Mouse (Mus musculus) intestine, postnatal 0 days (tissue): ENCODE results near the gene Meox1. TPM values are rescaled to one million over a fixed set of nuclear protein-coding genes. Genes with fewer than 3 reads are reported as not detected.

Source experiments
- ATAC-seq: fragments of 200-750 bp; cut with Nextera tagmentation; 2 replicates; pipeline ENCODE4 v1.8.0; 2017; ENCODE audit warnings: mild to moderate bottlenecking, moderate TSS enrichment, moderate library complexity
- H3K27ac ChIP-seq: fragments of 300-500 bp; sonication (generic); 2 replicates; pipeline ENCODE4 v1.5.1; 2014; ENCODE audit warnings: mild to moderate bottlenecking, low read depth, low read length, moderate library complexity
- H3K27me3 ChIP-seq: fragments of 300-500 bp; sonication (generic); replicated peaks from 2 replicates; pipeline ENCODE4 v1.6.1; 2014; ENCODE audit warnings: low read length, mixed read lengths; ENCODE audit not compliant: control insufficient read depth, insufficient read depth
- H3K36me3 ChIP-seq: fragments of 300-500 bp; sonication (generic); 2 replicates; pipeline ENCODE4 v1.6.1; 2014; ENCODE audit warnings: mild to moderate bottlenecking, moderate library complexity; ENCODE audit not compliant: control insufficient read depth, insufficient read depth
- H3K4me1 ChIP-seq: fragments of 300-500 bp; sonication (generic); replicated peaks from 2 replicates; pipeline ENCODE4 v1.6.1; 2014; ENCODE audit warnings: antibody characterized with exemption, low read length, mixed read lengths; ENCODE audit not compliant: control insufficient read depth, insufficient read depth
- H3K4me2 ChIP-seq: fragments of 300-500 bp; sonication (generic); replicated peaks from 2 replicates; pipeline ENCODE4 v1.6.1; 2014; ENCODE audit warnings: low read depth, mild to moderate bottlenecking, moderate library complexity
- H3K4me3 ChIP-seq: fragments of 300-500 bp; sonication (generic); 2 replicates; pipeline ENCODE4 v1.5.1; 2014; ENCODE audit warnings: low read depth, low read length
- H3K9ac ChIP-seq: fragments of 300-500 bp; sonication (generic); 2 replicates; pipeline ENCODE4 v1.6.1; 2014; ENCODE audit warnings: mild to moderate bottlenecking, low read depth, low read length
- H3K9me3 ChIP-seq: fragments of 300-500 bp; sonication (generic); 2 replicates; pipeline ENCODE4 v1.6.1; 2016; ENCODE audit warnings: mixed run types; ENCODE audit not compliant: control insufficient read depth
- CTCF ChIP-seq: sonication (generic); IDR thresholded peaks from 2 replicates; pipeline ENCODE4 v1.5.1; 2016; ENCODE audit warnings: low read depth, mild to moderate bottlenecking, control low read depth, antibody characterized with exemption, moderate library complexity
- WGBS: fragments of 180-500 bp; shearing (Covaris S2); extraction: QIAGEN DNeasy Blood & Tissue Kit; methylation state at CpG from one replicate; pipeline ENCODE4 v1.1.7; 2014; 5-methylcytosine and 5-hydroxymethylcytosine counted together
- polyA plus RNA-seq: library from polyadenylated mRNA; unstranded; fragments of >200 nt; fragmentation: Nextera tagmentation; extraction: Ambion mirVana; gene quantifications from 2 replicates; pipeline ENCODE4 v1.2.1, GENCODE M21; 2015

Gene Meox1
- polyA plus RNA-seq, 1 experiment from 2014 or later = 3.8 TPM

GRCm38 (mm10) chr11:101928030-101928762 is 34.0 kb upstream of the Meox1 start:
- H3K4me2 ChIP-seq = 0 out of 2 replicates have a peak overlapping the region, but pooled peaks have one; percentile 2
- ATAC-seq = peak; percentile 68
- H3K27me3 ChIP-seq = peaks cover 5% of the 10 kb centered on the region
- H3K36me3 ChIP-seq = no peaks in the 10 kb centered on the region
- no peak overlapping the region for H3K4me3 ChIP-seq
- H3K9ac ChIP-seq = no peak overlapping the region
- no peak overlapping the region for H3K27ac ChIP-seq
- peak; percentile 71 for TF ChIP-seq CTCF
- 33% methylated on average over 25 of the region's 25 CpGs for WGBS
- H3K9me3 ChIP-seq = no peaks in the 10 kb centered on the region
- no peaks in the 10 kb centered on the region for H3K4me1 ChIP-seq

DNA sequence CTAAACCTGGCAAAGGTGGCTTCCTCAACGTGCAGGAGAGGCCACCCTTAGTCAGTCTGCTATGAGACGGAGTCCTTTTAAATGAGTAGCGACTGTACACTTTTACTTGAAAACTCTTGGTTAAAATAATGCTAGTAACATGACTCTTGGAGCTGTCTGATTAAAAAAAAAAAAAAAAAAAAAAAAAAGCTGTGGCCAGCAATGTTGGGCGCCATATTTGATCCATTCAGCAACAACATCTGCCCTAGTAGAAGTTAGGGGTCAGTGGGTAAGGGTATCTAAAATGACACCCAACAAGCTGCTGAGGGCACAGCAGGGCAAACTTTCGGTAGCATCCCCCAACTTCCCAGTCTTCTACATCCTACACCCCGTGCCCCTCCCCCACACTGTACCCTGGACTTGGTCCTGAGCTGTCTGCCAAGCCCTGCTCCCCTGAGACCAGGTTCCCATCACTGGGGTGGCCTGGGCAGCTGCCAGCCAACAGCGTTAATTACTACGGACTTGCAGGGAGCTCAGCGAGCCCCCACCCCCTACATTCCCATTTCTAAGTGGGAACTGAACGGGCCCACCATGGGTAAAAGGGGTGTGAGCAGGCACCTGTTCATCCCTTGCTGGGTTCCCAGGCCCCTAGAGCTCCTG is 32.9 kb upstream of the Meox1 start:
- Histone ChIP-seq H3K27ac (no peak overlapping the region), H3K36me3 (no peaks in the 10 kb centered on the region), H3K4me1 (no peaks in the 10 kb centered on the region), H3K9ac (no peak overlapping the region), H3K27me3 (peaks cover 5% of the 10 kb centered on the region), H3K4me3 (no peak overlapping the region), H3K4me2 (no peak overlapping the region), H3K9me3 (no peaks in the 10 kb centered on the region)
- 88% methylated on average over 10 of the region's 10 CpGs for WGBS
- ATAC-seq = no peak
- TF ChIP-seq CTCF = no peak

GRCm38 (mm10) chr11:101925636-101926035 is 31.5 kb upstream of the Meox1 start:
- Histone ChIP-seq H3K4me3 (no peak overlapping the region), H3K9me3 (no peaks in the 10 kb centered on the region), H3K36me3 (no peaks in the 10 kb centered on the region), H3K27ac (no peak overlapping the region), H3K27me3 (peaks cover 5% of the 10 kb centered on the region), H3K4me1 (no peaks in the 10 kb centered on the region), H3K9ac (no peak overlapping the region), H3K4me2 (no peak overlapping the region)
- WGBS = 83% methylated on average over 6 of the region's 6 CpGs
- no peak for TF ChIP-seq CTCF
- no peak for ATAC-seq

- no peak for ATAC-seq
- TF ChIP-seq CTCF = no peak
- no peak overlapping the region for H3K4me2 ChIP-seq
- no peak overlapping the region for H3K4me3 ChIP-seq
- H3K9ac ChIP-seq = no peak overlapping the region
- H3K36me3 ChIP-seq = no peaks in the 10 kb centered on the region
- WGBS = 67% methylated on average over 17 of the region's 19 CpGs
- H3K27ac ChIP-seq = no peak overlapping the region
- H3K4me1 ChIP-seq = no peaks in the 10 kb centered on the region
- no peaks in the 10 kb centered on the region for H3K9me3 ChIP-seq
- H3K27me3 ChIP-seq = no peaks in the 10 kb centered on the region
These were observed 30.3 kb upstream of the Meox1 start for GRCm38 (mm10) chr11:101924441-101924976.

DNA sequence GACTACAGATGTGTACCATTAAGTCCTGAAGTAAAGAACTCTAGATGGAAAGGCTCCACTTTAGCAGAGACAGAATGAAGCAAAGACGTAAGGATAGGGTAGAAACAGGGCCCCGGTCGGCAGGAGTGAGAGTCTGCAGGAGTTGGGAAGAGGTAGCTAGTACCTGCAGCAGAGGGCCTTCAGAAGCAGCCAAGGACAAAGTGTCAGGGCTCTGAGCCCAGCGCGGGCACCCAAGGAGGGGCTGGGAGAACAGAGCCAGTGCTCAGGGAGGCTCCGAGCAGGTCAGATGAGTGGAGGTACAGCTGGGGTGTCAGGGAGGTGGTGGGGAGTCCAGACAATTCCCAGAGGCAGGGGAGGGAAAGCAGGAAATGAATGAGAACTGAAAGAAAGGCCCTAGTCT is 29.8 kb upstream of the Meox1 start:
- no peak overlapping the region for H3K27ac ChIP-seq
- 0 out of 2 replicates have a peak, but pooled peaks cover 5% of the 10 kb centered on the region for H3K27me3 ChIP-seq
- H3K4me1 ChIP-seq = no peaks in the 10 kb centered on the region
- H3K4me2 ChIP-seq = no peak overlapping the region
- no peaks in the 10 kb centered on the region for H3K36me3 ChIP-seq
- H3K9me3 ChIP-seq = no peaks in the 10 kb centered on the region
- ATAC-seq = no peak
- no peak for TF ChIP-seq CTCF
- WGBS = 76% methylated on average over 6 of the region's 6 CpGs
- H3K9ac ChIP-seq = no peak overlapping the region
- no peak overlapping the region for H3K4me3 ChIP-seq

GRCm38 (mm10) chr11:101921361-101921952 is 27.3 kb upstream of the Meox1 start:
- no peak overlapping the region for H3K9ac ChIP-seq
- no peaks in the 10 kb centered on the region for H3K4me1 ChIP-seq
- no peak for ATAC-seq
- H3K4me3 ChIP-seq = no peak overlapping the region
- 0 out of 2 replicates have a peak, but pooled peaks cover 12% of the 10 kb centered on the region for H3K27me3 ChIP-seq
- H3K9me3 ChIP-seq = no peaks in the 10 kb centered on the region
- no peaks in the 10 kb centered on the region for H3K36me3 ChIP-seq
- no peak overlapping the region for H3K27ac ChIP-seq
- H3K4me2 ChIP-seq = no peak overlapping the region
- 67% methylated on average over 12 of the region's 12 CpGs for WGBS
- no peak for TF ChIP-seq CTCF
